32 mouse cellular contexts compared by ENCODE assay signal in genomic region chr17:68875917-68876495, GRCm38 (mm10). TPM values are rescaled to one million over a fixed set of nuclear protein-coding genes. Genes with fewer than 3 reads are reported as not detected.
A peak's percentile ranks its signal among the peaks of the same experiment; 100 is the strongest.
DNase-seq lines count a peak whose midpoint lies in the region; ATAC-seq and TF ChIP-seq lines count a peak whose summit lies in the region.
"Had no signal": no experiment of that assay in that cellular context is flagged by ENCODE, and none has a peak within 500 bp of the region (broad histone marks: within the 10 kb centered on the region; RNA-seq: fewer than 3 reads in every experiment).

No protein-coding gene starts in this region.

- H3K27ac ChIP-seq in forebrain, embryonic 13.5 days, result no peak overlapping the region
- H3K27ac ChIP-seq in forebrain, embryonic 12.5 days, result no peak overlapping the region
- H3K27ac ChIP-seq in layer of hippocampus, adult 2 months, result no peak overlapping the region
- H3K27ac ChIP-seq: embryonic facial prominence, embryonic 12.5 days; heart, embryonic 13.5 days; hindbrain, embryonic 10.5 days; hindbrain, embryonic 15.5 days; liver, embryonic 14.5 days; neural tube, embryonic 13.5 days; stomach, postnatal 0 days had no signal

- no peaks in the 10 kb centered on the region for H3K27me3 ChIP-seq in forebrain, embryonic 13.5 days
- no peaks in the 10 kb centered on the region for H3K27me3 ChIP-seq in forebrain, embryonic 12.5 days
- H3K27me3 ChIP-seq: CH12.LX; embryonic facial prominence, embryonic 12.5 days; hindbrain, embryonic 15.5 days; neural tube, embryonic 13.5 days had no signal

- no peak overlapping the region for H3K9ac ChIP-seq in forebrain, embryonic 13.5 days
- H3K9ac ChIP-seq in forebrain, embryonic 12.5 days, result no peak overlapping the region
- H3K9ac ChIP-seq: embryonic facial prominence, embryonic 12.5 days; heart, embryonic 13.5 days; hindbrain, embryonic 15.5 days; liver, embryonic 14.5 days; neural tube, embryonic 13.5 days had no signal

- WGBS in forebrain, embryonic 13.5 days, result 72% methylated on average over 10 of the region's 10 CpGs
- WGBS in forebrain, embryonic 12.5 days, result 82% methylated on average over 10 of the region's 10 CpGs

- no peaks in the 10 kb centered on the region for H3K4me1 ChIP-seq in forebrain, embryonic 13.5 days
- peaks cover 4% of the 10 kb centered on the region; the same call in 1 of the 2 replicates for H3K4me1 ChIP-seq in forebrain, embryonic 12.5 days
- H3K4me1 ChIP-seq: embryonic facial prominence, embryonic 12.5 days; heart, embryonic 13.5 days; neural tube, embryonic 13.5 days had no signal

- H3K4me2 ChIP-seq in forebrain, embryonic 13.5 days, result no peak overlapping the region
- H3K4me2 ChIP-seq in forebrain, embryonic 12.5 days, result no peak overlapping the region
- H3K4me2 ChIP-seq: embryonic facial prominence, embryonic 12.5 days; heart, embryonic 13.5 days; hindbrain, embryonic 15.5 days; midbrain, embryonic 11.5 days; neural tube, embryonic 13.5 days had no signal

- ATAC-seq in forebrain, embryonic 13.5 days, result peak; percentile 59; the same call in 1 of the 2 replicates
- ATAC-seq in forebrain, embryonic 12.5 days (ENCODE audit: low FRiP score), result no peak
- ATAC-seq: activated CD4-positive, CD25-positive, alpha-beta regulatory T cell, adult 4 months; inflammation-experienced regulatory T-cells, adult 6 months had no signal

- no peak for TF ChIP-seq CTCF in layer of hippocampus, adult 2 months (conservative IDR thresholded peaks at IDR 0.05)

- DNase-seq in cerebellum, adult 11-12 months, result peak; percentile 13
- DNase-seq in cerebellum, adult 11 months, result no peak
- peak; percentile 9 to 60 for DNase-seq in layer of hippocampus, postnatal 14 days (ENCODE audit: low spot score in 2 of 2)
- no peak for DNase-seq in layer of hippocampus, adult 2 months (ENCODE audit: low spot score in 2 of 2)
- peak; percentile 5 to 17 for DNase-seq in cerebellum, postnatal 25 days
- DNase-seq in lung, postnatal 10 days, result no peak
- DNase-seq: adrenal gland, adult 2 months; adrenal gland, postnatal 36 days; gastrocnemius, postnatal 10 days; heart, postnatal 10 days; kidney, adult 11 months; kidney, postnatal 14 days; layer of hippocampus, postnatal 36 days; liver; lung, adult 2 months; lung, postnatal 14 days; right cerebral cortex, postnatal 4 days; thymus, adult 18-20 months; thymus, postnatal 25 days had no signal

- no peaks in the 10 kb centered on the region for H3K36me3 ChIP-seq in forebrain, embryonic 13.5 days (ENCODE audit: poor library complexity, severe bottlenecking)
- H3K36me3 ChIP-seq in forebrain, embryonic 12.5 days (replicated peaks), result no peaks in the 10 kb centered on the region
- H3K36me3 ChIP-seq: embryonic facial prominence, embryonic 12.5 days; heart, embryonic 13.5 days; hindbrain, embryonic 10.5 days; hindbrain, embryonic 15.5 days; neural tube, embryonic 13.5 days had no signal

- no peak overlapping the region for H3K4me3 ChIP-seq in forebrain, embryonic 13.5 days
- no peak overlapping the region for H3K4me3 ChIP-seq in forebrain, embryonic 12.5 days (replicated peaks)
- H3K4me3 ChIP-seq in layer of hippocampus, adult 2 months, result no peak overlapping the region
- H3K4me3 ChIP-seq: embryonic facial prominence, embryonic 12.5 days; heart, embryonic 13.5 days; hindbrain, embryonic 10.5 days; hindbrain, embryonic 15.5 days; neural tube, embryonic 13.5 days had no signal

- H3K9me3 ChIP-seq in forebrain, embryonic 13.5 days (replicated peaks), result no peaks in the 10 kb centered on the region
- H3K9me3 ChIP-seq in forebrain, embryonic 12.5 days, result no peaks in the 10 kb centered on the region
- H3K9me3 ChIP-seq: embryonic facial prominence, embryonic 12.5 days; heart, embryonic 13.5 days; hindbrain, embryonic 10.5 days; hindbrain, embryonic 15.5 days; neural tube, embryonic 13.5 days had no signal

RNA-seq across cellular contexts. Expression of gene Tmem200c, which starts 49.6 kb away (rescaled TPM):
- 1.3 and 1.5 TPM in 2 replicates for polyA plus RNA-seq in forebrain, embryonic 13.5 days (2015; fragmentation: Nextera tagmentation; extraction: Ambion mirVana)
- 3.3 and 3.6 TPM in 2 replicates for polyA plus RNA-seq in forebrain, embryonic 12.5 days (2016; fragmentation: Nextera tagmentation; extraction: Ambion mirVana)
- total RNA-seq in layer of hippocampus, postnatal 14 days (2021), result 1 to 10 TPM; 6.0 to 6.5 TPM
- 1 to 10 TPM; 6.8 to 7.9 TPM for total RNA-seq in layer of hippocampus, adult 2 months (2021)
- total RNA-seq: CH12.LX had no signal
- polyA plus RNA-seq: activated CD4-positive, CD25-positive, alpha-beta regulatory T cell, adult 4 months; inflammation-experienced regulatory T-cells, adult 6 months; liver, embryonic 14.5 days had no signal

Comparison
In these comparisons a context has a peak if more than half of its experiments do, and no peak if none do; other contexts are left out.
1. DNase-seq: peak in cerebellum, adult 11-12 months (single experiment), layer of hippocampus, postnatal 14 days (2 of 2) and cerebellum, postnatal 25 days (2 of 2); none in cerebellum, adult 11 months (single experiment), layer of hippocampus, adult 2 months (0 of 2) and lung, postnatal 10 days (single experiment).